9 mouse cellular contexts compared by ENCODE assay signal in the genomic region with DNA sequence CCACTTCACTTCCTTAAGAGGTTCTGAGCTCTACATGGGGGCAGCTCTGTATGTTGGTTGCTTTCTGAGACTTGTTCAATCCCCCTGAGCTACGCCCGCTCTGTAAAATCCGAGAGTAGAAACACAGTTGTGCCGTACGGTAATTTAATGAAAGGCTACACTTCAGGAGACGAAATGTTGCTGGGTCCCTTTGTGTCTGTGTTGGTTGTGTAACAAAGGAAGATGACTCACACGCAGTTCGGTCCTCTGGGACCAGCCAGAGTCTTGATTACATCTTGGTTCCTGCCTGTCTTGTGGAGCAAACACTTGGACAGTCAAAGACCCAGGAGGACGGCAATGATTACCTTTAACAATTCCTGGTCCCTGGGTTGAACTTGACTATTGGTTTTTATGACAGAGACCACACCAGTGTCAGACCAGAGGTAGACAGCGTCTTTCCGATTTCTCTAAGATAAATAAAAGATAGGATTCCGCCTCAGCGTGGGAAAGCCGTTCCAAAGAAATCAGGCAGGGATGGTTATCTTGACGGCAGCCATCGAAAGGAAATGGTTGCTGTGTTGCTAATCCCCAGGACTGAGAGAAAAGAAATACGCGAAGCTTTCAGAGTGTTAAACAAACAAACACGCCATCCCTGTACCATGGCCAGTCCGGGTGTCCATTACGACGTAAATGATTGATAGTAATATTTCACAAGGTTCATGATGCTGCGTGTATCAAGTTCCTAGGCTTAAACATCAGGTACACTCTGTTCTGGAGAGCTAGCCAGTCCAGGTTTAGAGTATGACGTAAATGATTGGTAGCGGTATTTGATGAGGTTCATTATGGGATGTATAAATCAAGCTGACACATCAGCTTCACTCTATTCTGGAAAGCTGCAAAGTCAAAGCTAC. TPM values are rescaled to one million over a fixed set of nuclear protein-coding genes. Genes with fewer than 3 reads are reported as not detected.
A peak's percentile ranks its signal among the peaks of the same experiment; 100 is the strongest.
DNase-seq lines count a peak whose midpoint lies in the region; ATAC-seq and TF ChIP-seq lines count a peak whose summit lies in the region.
"Had no signal": no experiment of that assay in that cellular context is flagged by ENCODE, and none has a peak within 500 bp of the region (broad histone marks: within the 10 kb centered on the region; RNA-seq: fewer than 3 reads in every experiment).

No protein-coding gene starts in this region.

- no peaks in the 10 kb centered on the region for H3K9me3 ChIP-seq in intestine, embryonic 15.5 days
- no peaks in the 10 kb centered on the region for H3K9me3 ChIP-seq in neural tube, embryonic 13.5 days

- intact Hi-C loops in left cerebral cortex, adult 2 months (cut with DNase I): no loop called here

- TF ChIP-seq CTCF in left cerebral cortex, adult 2 months (IDR thresholded peaks at IDR 0.05): no peak

- H3K4me2 ChIP-seq in intestine, embryonic 15.5 days (replicated peaks): no peak overlapping the region
- peak overlapping the region; percentile 38 for H3K4me2 ChIP-seq in neural tube, embryonic 13.5 days

- H3K9ac ChIP-seq in intestine, embryonic 15.5 days: no peak overlapping the region
- H3K9ac ChIP-seq in neural tube, embryonic 13.5 days: no peak overlapping the region

- H3K4me3 ChIP-seq in intestine, embryonic 15.5 days (replicated peaks): no peak overlapping the region
- H3K4me3 ChIP-seq in neural tube, embryonic 13.5 days: no peak overlapping the region
- H3K4me3 ChIP-seq in left cerebral cortex, adult 2 months: no peak overlapping the region

- 56% methylated on average over 25 of the region's 25 CpGs for WGBS in intestine, embryonic 15.5 days
- 73% methylated on average over 25 of the region's 25 CpGs for WGBS in neural tube, embryonic 13.5 days

- H3K27me3 ChIP-seq in intestine, embryonic 15.5 days (replicated peaks): no peaks in the 10 kb centered on the region
- H3K27me3 ChIP-seq in neural tube, embryonic 13.5 days: no peaks in the 10 kb centered on the region

- 0 out of 2 replicates have a peak, but pooled peaks have one; percentile 23 for ATAC-seq in frontal cortex, adult (ENCODE audit: low TSS enrichment)
- ATAC-seq in granulocyte monocyte progenitor cell, adult 5-6 weeks (replicated peaks; ENCODE audit: poor library complexity, severe bottlenecking): peak; percentile 82
- peak; percentile 34; the same call in 1 of the 2 replicates for ATAC-seq in intestine, embryonic 15.5 days
- ATAC-seq in neural tube, embryonic 13.5 days (ENCODE audit: low read depth): peak; percentile 62; the same call in 1 of the 2 replicates

- DNase-seq in frontal cortex, postnatal 14 days (ENCODE audit: low spot score in 2 of 2): no peak
- DNase-seq in right cerebral cortex, postnatal 4 days: no peak
- DNase-seq in embryo, embryonic 10.5 days (ENCODE audit: low spot score): no peak
- DNase-seq in left cerebral cortex, adult 2 months (ENCODE audit: extremely low spot score in 1 of 2, low spot score in 2 of 2): no peak
- DNase-seq: cerebellum, adult 8-10 months had no signal

- H3K36me3 ChIP-seq in intestine, embryonic 15.5 days: no peaks in the 10 kb centered on the region
- no peaks in the 10 kb centered on the region for H3K36me3 ChIP-seq in neural tube, embryonic 13.5 days

- H3K4me1 ChIP-seq in intestine, embryonic 15.5 days (replicated peaks): no peaks in the 10 kb centered on the region
- peaks cover 19% of the 10 kb centered on the region for H3K4me1 ChIP-seq in neural tube, embryonic 13.5 days (replicated peaks)

- H3K27ac ChIP-seq in intestine, embryonic 15.5 days: no peak overlapping the region
- H3K27ac ChIP-seq in neural tube, embryonic 13.5 days (replicated peaks): peak overlapping the region; percentile 62
- H3K27ac ChIP-seq in left cerebral cortex, adult 2 months: no peak overlapping the region

RNA-seq across cellular contexts. Expression of a gene that starts 20.3 kb away (rescaled TPM):
- total RNA-seq in granulocyte monocyte progenitor cell, adult 5-6 weeks (2014; fragmentation: Nextera tagmentation): 11.8 and 13.8 TPM in 2 replicates
- total RNA-seq in granulocyte monocyte progenitor cell, adult 5-6 weeks (2017): 33.8 and 47.5 TPM in 2 replicates
- polyA plus RNA-seq in intestine, embryonic 15.5 days (2015; fragmentation: Nextera tagmentation; extraction: Ambion mirVana): 17.2 and 19.6 TPM in 2 replicates
- polyA plus RNA-seq in neural tube, embryonic 13.5 days (2015; fragmentation: Nextera tagmentation; extraction: Ambion mirVana): 28.8 and 32.2 TPM in 2 replicates
- 10 to 100 TPM in 1 of 2 experiments, 1 to 10 TPM in 1; 8.9 to 10.3 TPM for total RNA-seq in left cerebral cortex, adult 2 months (2021)

Comparison
In these comparisons a context has a peak if more than half of its experiments do, and no peak if none do; other contexts are left out.
1. ATAC-seq: peak in every context shown above with its lines; median percentile 82 in granulocyte monocyte progenitor cell, adult 5-6 weeks; 62 in neural tube, embryonic 13.5 days; 34 in intestine, embryonic 15.5 days; 23 in frontal cortex, adult.